Mouse (Mus musculus) forebrain, embryonic 16.5 days (tissue): ENCODE measurements around the gene Dst. TPM values are rescaled to one million over a fixed set of nuclear protein-coding genes. Genes with fewer than 3 reads are reported as not detected.

Source experiments
- ATAC-seq: fragments of 200-750 bp; cut with Nextera tagmentation; 2 replicates; pipeline ENCODE4 v1.8.0; 2017; ENCODE audit warnings: mild to moderate bottlenecking, moderate library complexity
- H3K27ac ChIP-seq: fragments of 300-500 bp; sonication (generic); 2 replicates; pipeline ENCODE4 v1.5.1; 2014; ENCODE audit warnings: low read length, control low read depth
- H3K27me3 ChIP-seq: fragments of 300-500 bp; sonication (generic); replicated peaks from 2 replicates; pipeline ENCODE4 v1.6.1; 2014; ENCODE audit warnings: low read length; ENCODE audit not compliant: control insufficient read depth, insufficient read depth
- H3K36me3 ChIP-seq: fragments of 300-500 bp; sonication (generic); 2 replicates; pipeline ENCODE4 v1.6.1; 2014; ENCODE audit not compliant: control insufficient read depth, insufficient read depth
- H3K4me1 ChIP-seq: fragments of 300-500 bp; sonication (generic); replicated peaks from 2 replicates; pipeline ENCODE4 v1.6.1; 2014; ENCODE audit warnings: low read length; ENCODE audit not compliant: control insufficient read depth, insufficient read depth
- H3K4me2 ChIP-seq: fragments of 300-500 bp; sonication (generic); 2 replicates; pipeline ENCODE4 v1.6.1; 2014; ENCODE audit warnings: mild to moderate bottlenecking, low read length, control low read depth
- H3K4me3 ChIP-seq: fragments of 300-500 bp; sonication (generic); replicated peaks from 2 replicates; pipeline ENCODE4 v1.5.1; 2014; ENCODE audit warnings: mild to moderate bottlenecking, low read length, control low read depth
- H3K9ac ChIP-seq: fragments of 300-500 bp; sonication (generic); replicated peaks from 2 replicates; pipeline ENCODE4 v1.6.1; 2014; ENCODE audit warnings: low read depth, low read length, control low read depth
- H3K9me3 ChIP-seq: fragments of 300-500 bp; sonication (generic); 2 replicates; pipeline ENCODE4 v1.6.1; 2016; ENCODE audit warnings: low read length; ENCODE audit not compliant: control insufficient read depth
- WGBS: fragments of 180-500 bp; shearing (Covaris S2); extraction: QIAGEN DNeasy Blood & Tissue Kit; methylation state at CpG from one replicate; pipeline ENCODE4 v1.1.7; 2014; 5-methylcytosine and 5-hydroxymethylcytosine counted together
- polyA plus RNA-seq: library from polyadenylated mRNA; unstranded; fragments of >200 nt; fragmentation: Nextera tagmentation; extraction: Ambion mirVana; gene quantifications from 2 replicates; pipeline ENCODE4 v1.2.1, GENCODE M21; 2015

Gene Dst
- polyA plus RNA-seq, 1 experiment from 2014 or later, result 41.2 TPM

- WGBS, result 52% methylated on average over 6 of the region's 6 CpGs
- H3K27ac ChIP-seq, result no peak overlapping the region
- no peaks in the 10 kb centered on the region for H3K27me3 ChIP-seq
- no peak overlapping the region for H3K4me2 ChIP-seq
- no peaks in the 10 kb centered on the region for H3K9me3 ChIP-seq
- H3K4me3 ChIP-seq, result no peak overlapping the region
- peak; percentile 59; the same call in 1 of the 2 replicates for ATAC-seq
- H3K9ac ChIP-seq, result no peak overlapping the region
- no peaks in the 10 kb centered on the region for H3K36me3 ChIP-seq
- 0 out of 2 replicates have a peak, but pooled peaks cover 4% of the 10 kb centered on the region for H3K4me1 ChIP-seq
Observed at GRCm38 (mm10) chr1:33896116-33896515, 11.9 kb upstream of the Dst start.

GRCm38 (mm10) chr1:33896666-33897065, 11.4 kb upstream of the Dst start:
- Histone ChIP-seq H3K4me3 (no peak overlapping the region), H3K9me3 (no peaks in the 10 kb centered on the region), H3K27me3 (no peaks in the 10 kb centered on the region), H3K9ac (no peak overlapping the region), H3K4me2 (no peak overlapping the region), H3K4me1 (0 out of 2 replicates have a peak, but pooled peaks cover 4% of the 10 kb centered on the region), H3K27ac (no peak overlapping the region), H3K36me3 (no peaks in the 10 kb centered on the region)
- no peak; the same call in 1 of the 2 replicates for ATAC-seq
- 80% methylated on average over 4 of the region's 4 CpGs for WGBS

- Histone ChIP-seq H3K9me3 (no peaks in the 10 kb centered on the region), H3K27ac (no peak overlapping the region), H3K36me3 (no peaks in the 10 kb centered on the region), H3K4me2 (no peak overlapping the region), H3K4me1 (0 out of 2 replicates have a peak, but pooled peaks cover 4% of the 10 kb centered on the region), H3K9ac (no peak overlapping the region), H3K27me3 (no peaks in the 10 kb centered on the region), H3K4me3 (no peak overlapping the region)
- 90% methylated on average over 11 of the region's 11 CpGs for WGBS
- ATAC-seq, result no peak
Observed at GRCm38 (mm10) chr1:33897426-33897825, 10.6 kb upstream of the Dst start.

GRCm38 (mm10) chr1:33898373-33898772, 9.7 kb upstream of the Dst start:
- 95% methylated on average over 6 of the region's 6 CpGs for WGBS
- Histone ChIP-seq H3K36me3 (no peaks in the 10 kb centered on the region), H3K27ac (no peak overlapping the region), H3K9me3 (no peaks in the 10 kb centered on the region), H3K4me1 (0 out of 2 replicates have a peak, but pooled peaks cover 4% of the 10 kb centered on the region), H3K27me3 (no peaks in the 10 kb centered on the region), H3K9ac (no peak overlapping the region), H3K4me2 (no peak overlapping the region), H3K4me3 (no peak overlapping the region)
- no peak for ATAC-seq

- 0 out of 2 replicates have a peak, but pooled peaks cover 4% of the 10 kb centered on the region for H3K4me1 ChIP-seq
- H3K27ac ChIP-seq, result no peak overlapping the region
- H3K4me2 ChIP-seq, result no peak overlapping the region
- H3K27me3 ChIP-seq, result no peaks in the 10 kb centered on the region
- no peak overlapping the region for H3K4me3 ChIP-seq
- no peak overlapping the region for H3K9ac ChIP-seq
- no peaks in the 10 kb centered on the region for H3K9me3 ChIP-seq
- H3K36me3 ChIP-seq, result no peaks in the 10 kb centered on the region
- WGBS, result 84% methylated on average over 8 of the region's 8 CpGs
- no peak for ATAC-seq
Observed at GRCm38 (mm10) chr1:33900175-33900574, 7.8 kb upstream of the Dst start.

GRCm38 (mm10) chr1:33903587-33903986, 4.4 kb upstream of the Dst start:
- no peak overlapping the region for H3K4me2 ChIP-seq
- H3K4me1 ChIP-seq, result peaks cover 12% of the 10 kb centered on the region
- ATAC-seq, result no peak
- H3K27ac ChIP-seq, result no peak overlapping the region
- H3K4me3 ChIP-seq, result no peak overlapping the region
- H3K9ac ChIP-seq, result no peak overlapping the region
- H3K27me3 ChIP-seq, result no peaks in the 10 kb centered on the region
- no peaks in the 10 kb centered on the region for H3K36me3 ChIP-seq
- WGBS, result 40% methylated on average over 9 of the region's 9 CpGs
- no peaks in the 10 kb centered on the region for H3K9me3 ChIP-seq

GRCm38 (mm10) chr1:33906216-33906615, 1.8 kb upstream of the Dst start:
- peak overlapping the region; percentile 25 for H3K4me3 ChIP-seq
- ATAC-seq, result no peak
- H3K9ac ChIP-seq, result peak overlapping the region; percentile 15; the same call in 1 of the 2 replicates
- H3K27me3 ChIP-seq, result no peaks in the 10 kb centered on the region; the same call in 1 of the 2 replicates
- peak overlapping the region; percentile 83 for H3K4me2 ChIP-seq
- peaks cover 27% of the 10 kb centered on the region for H3K4me1 ChIP-seq
- H3K36me3 ChIP-seq, result no peaks in the 10 kb centered on the region
- WGBS, result 29% methylated on average over 10 of the region's 10 CpGs
- H3K27ac ChIP-seq, result no peak overlapping the region; the same call in 1 of the 2 replicates
- no peaks in the 10 kb centered on the region for H3K9me3 ChIP-seq

- 1% methylated on average over 20 of the region's 20 CpGs for WGBS
- H3K9me3 ChIP-seq, result no peaks in the 10 kb centered on the region
- H3K9ac ChIP-seq, result peak overlapping the region; percentile 74
- H3K4me3 ChIP-seq, result peak overlapping the region; percentile 75
- H3K4me2 ChIP-seq, result peak overlapping the region; percentile 83
- peak overlapping the region; percentile 78 for H3K27ac ChIP-seq
- H3K27me3 ChIP-seq, result no peaks in the 10 kb centered on the region; the same call in 1 of the 2 replicates
- peak; percentile 11 for ATAC-seq
- H3K4me1 ChIP-seq, result peaks cover 27% of the 10 kb centered on the region
- no peaks in the 10 kb centered on the region for H3K36me3 ChIP-seq
Observed at GRCm38 (mm10) chr1:33906927-33907326, 1.1 kb upstream of the Dst start.

GRCm38 (mm10) chr1:33907421-33908190, 419 bp upstream of the Dst start, which contains the start of gene Bend6:
Bend6 (minus strand) TSS chr1:33907816.
- peak; percentile 85 for ATAC-seq
- Histone ChIP-seq H3K27me3 (no peaks in the 10 kb centered on the region; the same call in 1 of the 2 replicates), H3K9me3 (no peaks in the 10 kb centered on the region), H3K4me2 (peak within 1 kb of the TSS; percentile 83), H3K4me3 (peak within 1 kb of the TSS; percentile 75), H3K9ac (peak within 1 kb of the TSS; percentile 74), H3K36me3 (no peaks in the 10 kb centered on the region), H3K27ac (peak within 1 kb of the TSS; percentile 78), H3K4me1 (peaks cover 27% of the 10 kb centered on the region)
- WGBS, result under 1% methylated on average over 57 of the region's 110 CpGs
